Mouse (Mus musculus) forebrain, embryonic 14.5 days (tissue): ENCODE data around the gene Tbcel. TPM values are rescaled to one million over a fixed set of nuclear protein-coding genes. Genes with fewer than 3 reads are reported as not detected.

ENCODE experiments used
- ATAC-seq: fragments of 200-750 bp; cut with Nextera tagmentation; 2 replicates; pipeline ENCODE4 v1.8.0; 2017; ENCODE audit warnings: mild to moderate bottlenecking, moderate library complexity
- DNase-seq: peaks from one replicate; pipeline ENCODE4 v3.0.0-alpha.2; 2015; ENCODE audit warnings: low spot score
- H3K27ac ChIP-seq: fragments of 300-500 bp; sonication (generic); 2 replicates; pipeline ENCODE4 v1.5.1; 2014; ENCODE audit warnings: low read depth, mild to moderate bottlenecking, control low read depth, low read length, moderate library complexity
- H3K27me3 ChIP-seq: fragments of 300-500 bp; sonication (generic); replicated peaks from 2 replicates; pipeline ENCODE4 v1.6.1; 2014; ENCODE audit warnings: low read length, control low read depth, mixed read lengths; ENCODE audit not compliant: control insufficient read depth, insufficient read depth
- H3K36me3 ChIP-seq: fragments of 300-500 bp; sonication (generic); 2 replicates; pipeline ENCODE4 v1.6.1; 2014; ENCODE audit warnings: low read length, control low read depth; ENCODE audit not compliant: control insufficient read depth, insufficient read depth
- H3K4me1 ChIP-seq: fragments of 300-500 bp; sonication (generic); 2 replicates; pipeline ENCODE4 v1.6.1; 2014; ENCODE audit warnings: antibody characterized with exemption, low read length, control low read depth; ENCODE audit not compliant: control insufficient read depth, insufficient read depth
- H3K4me2 ChIP-seq: fragments of 300-500 bp; sonication (generic); 2 replicates; pipeline ENCODE4 v1.6.1; 2014; ENCODE audit warnings: mild to moderate bottlenecking, control low read depth, low read length
- H3K4me3 ChIP-seq: fragments of 300-500 bp; sonication (generic); 2 replicates; pipeline ENCODE4 v1.5.1; 2014; ENCODE audit warnings: low read depth, low read length, control low read depth
- H3K9ac ChIP-seq: fragments of 300-500 bp; sonication (generic); 2 replicates; pipeline ENCODE4 v1.6.1; 2014; ENCODE audit warnings: mild to moderate bottlenecking, low read length, control low read depth, moderate library complexity
- H3K9me3 ChIP-seq: fragments of 300-500 bp; sonication (generic); replicated peaks from 2 replicates; pipeline ENCODE4 v1.6.1; 2016; ENCODE audit warnings: low read length, control low read depth, mixed read lengths; ENCODE audit not compliant: control insufficient read depth
- WGBS: fragments of 180-500 bp; shearing (Covaris S2); extraction: QIAGEN DNeasy Blood & Tissue Kit; methylation state at CpG from one replicate; pipeline ENCODE4 v1.1.7; 2014; 5-methylcytosine and 5-hydroxymethylcytosine counted together
- polyA plus RNA-seq: library from polyadenylated mRNA; unstranded; fragments of >200 nt; fragmentation: Nextera tagmentation; extraction: Ambion mirVana; gene quantifications from 2 replicates; pipeline ENCODE4 v1.2.1, GENCODE M21; 2014

Tbcel gene
- polyA plus RNA-seq, 1 experiment from 2014 or later = 5.6 TPM

- DNase-seq = no peak
- 63% methylated on average over 12 of the region's 12 CpGs for WGBS
- Histone ChIP-seq H3K9me3 (no peaks in the 10 kb centered on the region), H3K27me3 (no peaks in the 10 kb centered on the region), H3K9ac (no peak overlapping the region), H3K36me3 (peaks cover 25% of the 10 kb centered on the region; the same call in 1 of the 2 replicates), H3K4me2 (no peak overlapping the region), H3K4me1 (peaks cover 5% of the 10 kb centered on the region; the same call in 1 of the 2 replicates), H3K4me3 (no peak overlapping the region), H3K27ac (no peak overlapping the region)
- ATAC-seq = no peak
Observed at GRCm38 (mm10) chr9:42417352-42417952, 90.2 kb downstream of the Tbcel start.

DNA sequence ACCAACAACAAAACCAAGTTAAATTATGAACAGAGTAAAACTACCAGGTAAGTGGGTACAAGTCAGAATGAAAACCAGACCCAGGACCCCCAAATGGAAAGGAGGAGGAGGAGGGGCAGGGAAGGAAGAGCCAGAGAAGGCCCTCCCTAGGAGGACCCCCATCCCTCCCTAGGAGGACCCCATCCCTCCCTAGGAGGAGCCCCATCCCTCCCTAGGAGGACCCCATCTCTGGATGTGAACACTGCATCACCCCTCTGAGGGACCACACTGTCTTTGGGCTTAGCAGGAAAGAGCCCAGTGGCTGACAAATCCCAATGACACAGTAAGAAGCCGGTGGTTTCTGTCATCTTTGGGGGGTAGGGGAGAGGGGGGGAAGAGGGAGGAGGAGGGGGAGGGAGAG, 92.4 kb downstream of the Tbcel start:
- Histone ChIP-seq H3K27me3 (no peaks in the 10 kb centered on the region), H3K27ac (no peak overlapping the region), H3K4me3 (no peak overlapping the region), H3K9me3 (no peaks in the 10 kb centered on the region), H3K36me3 (peaks cover 19% of the 10 kb centered on the region; the same call in 1 of the 2 replicates), H3K4me1 (peaks cover 5% of the 10 kb centered on the region; the same call in 1 of the 2 replicates), H3K4me2 (no peak overlapping the region), H3K9ac (no peak overlapping the region)
- DNase-seq = no peak
- no peak for ATAC-seq
- whole genome bisulfite sequencing = 26% methylated on average over 1 of the region's 1 CpGs

GRCm38 (mm10) chr9:42413345-42413744, 94.3 kb downstream of the Tbcel start:
- Histone ChIP-seq H3K4me1 (peaks cover 5% of the 10 kb centered on the region; the same call in 1 of the 2 replicates), H3K27me3 (no peaks in the 10 kb centered on the region), H3K36me3 (peaks cover 15% of the 10 kb centered on the region; the same call in 1 of the 2 replicates), H3K4me3 (no peak overlapping the region), H3K27ac (no peak overlapping the region), H3K9ac (no peak overlapping the region), H3K9me3 (no peaks in the 10 kb centered on the region), H3K4me2 (no peak overlapping the region)
- no peak for ATAC-seq
- 30% methylated on average over 12 of the region's 12 CpGs for WGBS
- peak; percentile 41 for DNase-seq

DNA sequence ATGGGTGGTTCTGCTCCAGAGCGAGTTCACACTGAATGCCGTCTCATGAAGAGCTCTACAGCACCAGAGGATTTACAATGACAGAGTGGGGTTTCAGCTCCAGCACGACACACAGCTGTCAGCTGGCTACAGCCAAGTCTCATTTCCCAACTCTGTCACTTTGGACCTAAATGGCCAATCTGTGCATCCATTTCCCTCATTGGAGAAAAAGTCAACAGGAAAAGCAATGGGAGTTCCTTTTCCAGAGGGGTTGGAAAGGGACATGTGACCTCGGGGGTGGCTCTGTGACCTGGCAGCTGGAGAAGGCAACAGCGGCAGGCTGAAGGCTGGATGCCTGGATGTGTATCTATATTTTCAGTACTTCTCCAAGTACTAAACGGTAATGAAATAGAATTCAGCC, 96.3 kb downstream of the Tbcel start:
- H3K27ac ChIP-seq = no peak overlapping the region
- ATAC-seq = no peak
- no peak overlapping the region for H3K4me2 ChIP-seq
- H3K4me3 ChIP-seq = no peak overlapping the region
- DNase-seq = no peak
- WGBS = 90% methylated on average over 6 of the region's 6 CpGs
- peaks cover 5% of the 10 kb centered on the region; the same call in 1 of the 2 replicates for H3K4me1 ChIP-seq
- no peaks in the 10 kb centered on the region for H3K27me3 ChIP-seq
- H3K36me3 ChIP-seq = peaks cover 15% of the 10 kb centered on the region; the same call in 1 of the 2 replicates
- no peaks in the 10 kb centered on the region for H3K9me3 ChIP-seq
- H3K9ac ChIP-seq = no peak overlapping the region

GRCm38 (mm10) chr9:42405736-42406135, 101.9 kb downstream of the Tbcel start:
- Histone ChIP-seq H3K27me3 (no peaks in the 10 kb centered on the region), H3K9ac (no peak overlapping the region), H3K9me3 (no peaks in the 10 kb centered on the region), H3K4me1 (no peaks in the 10 kb centered on the region; the same call in 1 of the 2 replicates), H3K4me3 (no peak overlapping the region), H3K36me3 (no peaks in the 10 kb centered on the region), H3K4me2 (no peak overlapping the region), H3K27ac (no peak overlapping the region)
- WGBS = 80% methylated on average over 4 of the region's 4 CpGs
- DNase-seq (no peak), ATAC-seq (no peak)

DNA sequence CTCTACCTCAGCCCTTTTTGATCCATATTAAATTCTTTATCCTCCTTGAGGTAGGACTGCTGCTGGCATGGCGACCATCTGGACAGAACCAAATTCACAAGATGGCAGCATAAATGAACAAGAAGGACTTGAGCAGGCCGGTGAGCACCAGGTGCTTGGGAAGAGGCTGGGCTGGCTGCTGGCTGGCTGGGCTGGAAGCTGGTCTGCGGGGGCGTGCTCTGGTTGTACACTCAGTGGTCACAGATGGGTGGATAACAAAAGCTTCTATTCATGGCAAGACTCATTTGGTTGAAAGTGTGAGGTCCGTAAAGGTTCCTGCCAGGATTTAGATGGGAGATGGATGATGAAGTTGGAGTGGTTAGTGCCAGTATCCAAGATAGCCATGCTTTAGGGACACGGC, 106.1 kb downstream of the Tbcel start:
- DNase-seq (no peak), ATAC-seq (no peak)
- Histone ChIP-seq H3K4me2 (no peak overlapping the region), H3K27me3 (no peaks in the 10 kb centered on the region), H3K9ac (no peak overlapping the region), H3K4me3 (no peak overlapping the region), H3K27ac (no peak overlapping the region), H3K36me3 (no peaks in the 10 kb centered on the region), H3K4me1 (peaks cover 6% of the 10 kb centered on the region), H3K9me3 (no peaks in the 10 kb centered on the region)
- 63% methylated on average over 6 of the region's 6 CpGs for WGBS

DNA sequence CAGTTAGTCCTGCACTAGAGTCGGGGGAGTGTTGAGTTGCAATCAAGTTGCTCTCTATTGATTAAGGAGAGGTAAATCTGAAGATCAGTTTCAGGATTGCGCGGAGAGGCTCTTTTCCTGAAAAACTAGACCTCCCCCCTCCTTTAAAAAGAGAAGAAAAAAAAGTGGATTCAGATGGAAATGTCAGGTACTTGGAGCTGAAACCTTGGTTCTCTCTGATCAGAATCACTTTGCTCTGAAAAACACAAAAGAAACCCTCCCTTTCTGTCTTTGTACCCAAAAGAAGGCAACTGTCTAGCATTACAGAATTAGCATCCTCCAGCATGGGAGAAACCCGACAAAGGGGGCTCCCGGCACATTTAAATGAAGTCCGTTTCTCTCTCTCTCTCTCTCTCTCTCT, 107.8 kb downstream of the Tbcel start, which contains the start of gene Tecta:
TSS of gene Tecta (minus strand) at position 101 of the 400 bp plus-strand sequence.
- Histone ChIP-seq H3K4me2 (no peak within 1 kb of the TSS), H3K4me1 (peaks cover 6% of the 10 kb centered on the region), H3K9me3 (no peaks in the 10 kb centered on the region), H3K27ac (no peak within 1 kb of the TSS), H3K27me3 (no peaks in the 10 kb centered on the region), H3K4me3 (no peak within 1 kb of the TSS), H3K9ac (no peak within 1 kb of the TSS), H3K36me3 (no peaks in the 10 kb centered on the region)
- no peak for ATAC-seq
- no peak for DNase-seq
- 44% methylated on average over 6 of the region's 6 CpGs for WGBS

GRCm38 (mm10) chr9:42396141-42396540, 111.5 kb downstream of the Tbcel start:
- ATAC-seq = no peak
- WGBS = 72% methylated on average over 2 of the region's 2 CpGs
- Histone ChIP-seq H3K27ac (no peak overlapping the region), H3K9ac (no peak overlapping the region), H3K27me3 (no peaks in the 10 kb centered on the region), H3K36me3 (no peaks in the 10 kb centered on the region), H3K4me3 (no peak overlapping the region), H3K4me1 (peaks cover 6% of the 10 kb centered on the region), H3K9me3 (no peaks in the 10 kb centered on the region), H3K4me2 (no peak overlapping the region)
- no peak for DNase-seq

- no peaks in the 10 kb centered on the region for H3K27me3 ChIP-seq
- H3K36me3 ChIP-seq = no peaks in the 10 kb centered on the region
- no peak overlapping the region for H3K27ac ChIP-seq
- H3K9me3 ChIP-seq = no peaks in the 10 kb centered on the region
- H3K9ac ChIP-seq = no peak overlapping the region
- ATAC-seq (no peak), DNase-seq (no peak)
- 87% methylated on average over 6 of the region's 6 CpGs for WGBS
- H3K4me1 ChIP-seq = peaks cover 3% of the 10 kb centered on the region
- H3K4me2 ChIP-seq = no peak overlapping the region
- no peak overlapping the region for H3K4me3 ChIP-seq
Observed at GRCm38 (mm10) chr9:42394903-42395302, 112.7 kb downstream of the Tbcel start.
